Mouse (Mus musculus) small intestine, adult 2 months (tissue): ENCODE data around the gene Elob.

Source experiments
- CTCF ChIP-seq: fragments of 200-500 bp; IDR thresholded peaks from 2 replicates; pipeline ENCODE4 v1.5.1; 2012; ENCODE audit warnings: low read depth, mild to moderate bottlenecking, control low read depth, inconsistent platforms, low read length, moderate library complexity, mixed read lengths; ENCODE audit not compliant: insufficient replicate concordance, insufficient read length; ENCODE audit errors: extremely low read depth
- POLR2A ChIP-seq: fragments of 200-500 bp; IDR thresholded peaks from 2 replicates; pipeline ENCODE4 v1.6.1; 2012; ENCODE audit warnings: low read depth, mild to moderate bottlenecking, control low read depth, inconsistent platforms, low read length, moderate library complexity

- TF ChIP-seq POLR2A (no peak), CTCF (no peak)
Measured at GRCm38 (mm10) chr17:23801627-23802026, 27.3 kb downstream of the Elob start.
